Comparison of ENCODE assay signal across 15 mouse cellular contexts in genomic region chr6:29859344-29859743, GRCm38 (mm10). TPM values are rescaled to one million over a fixed set of nuclear protein-coding genes. Genes with fewer than 3 reads are reported as not detected.
DNase-seq lines count a peak whose midpoint lies in the region; ATAC-seq and TF ChIP-seq lines count a peak whose summit lies in the region.
"Had no signal": no experiment of that assay in that cellular context is flagged by ENCODE, and none has a peak within 500 bp of the region (broad histone marks: within the 10 kb centered on the region; RNA-seq: fewer than 3 reads in every experiment).

No protein-coding gene starts in this region.

- no peak overlapping the region for H3K27ac ChIP-seq in kidney, embryonic 14.5 days (ENCODE audit: low read depth, low read length)
- 0 out of 2 replicates have a peak overlapping the region, but pooled peaks have one; percentile 42 for H3K27ac ChIP-seq in olfactory bulb, adult 2 months (ENCODE audit: insufficient read depth, low read depth, low read length)
- H3K27ac ChIP-seq: embryonic facial prominence, embryonic 13.5 days; hindbrain, embryonic 13.5 days; left cerebral cortex, adult 2 months had no signal

- no peak overlapping the region for H3K4me3 ChIP-seq in kidney, embryonic 14.5 days (ENCODE audit: low read length)
- H3K4me3 ChIP-seq in olfactory bulb, adult 2 months (ENCODE audit: insufficient read depth, low read depth, low read length): no peak overlapping the region
- H3K4me3 ChIP-seq: embryonic facial prominence, embryonic 13.5 days; hindbrain, embryonic 13.5 days; left cerebral cortex, adult 2 months; megakaryocyte, embryonic 14.5 days had no signal

- H3K9ac ChIP-seq in kidney, embryonic 14.5 days (ENCODE audit: low read depth, low read length): no peak overlapping the region
- H3K9ac ChIP-seq: embryonic facial prominence, embryonic 13.5 days; hindbrain, embryonic 13.5 days had no signal

- H3K9me3 ChIP-seq in kidney, embryonic 14.5 days (ENCODE audit: control insufficient read depth, low read length): no peaks in the 10 kb centered on the region
- H3K9me3 ChIP-seq: embryonic facial prominence, embryonic 13.5 days; hindbrain, embryonic 13.5 days had no signal

- no peaks in the 10 kb centered on the region for H3K36me3 ChIP-seq in kidney, embryonic 14.5 days (ENCODE audit: control insufficient read depth, insufficient read depth, low read length)
- H3K36me3 ChIP-seq: embryonic facial prominence, embryonic 13.5 days; hindbrain, embryonic 13.5 days had no signal

- TF ChIP-seq CTCF in olfactory bulb, adult 2 months (IDR thresholded peaks at IDR 0.05; ENCODE audit: insufficient read depth, low read depth, low read length): no peak

- H3K4me2 ChIP-seq in kidney, embryonic 14.5 days (replicated peaks; ENCODE audit: low read depth, low read length): no peak overlapping the region
- H3K4me2 ChIP-seq: embryonic facial prominence, embryonic 13.5 days; hindbrain, embryonic 13.5 days had no signal

- 62% methylated on average over 4 of the region's 4 CpGs for WGBS in kidney, embryonic 14.5 days
- 67% methylated on average over 4 of the region's 4 CpGs for WGBS in olfactory bulb, adult 2 months

- TF ChIP-seq POLR2A in olfactory bulb, adult 2 months (IDR thresholded peaks at IDR 0.05; ENCODE audit: insufficient read depth, low read depth, low read length): no peak

- peak; percentile 59 for DNase-seq in kidney, adult 11 months
- peak; percentile 73 for DNase-seq in kidney, adult 9 months
- peak; percentile 31 to 49 for DNase-seq in kidney, postnatal 36 days
- no peak for DNase-seq in thymus, postnatal 36 days
- DNase-seq in cerebellum, adult 9-11 months: no peak
- DNase-seq: cerebellum, adult 9-10 months; gastrocnemius, postnatal 36 days; right cerebral cortex, adult 18-20 months had no signal

- H3K27me3 ChIP-seq in kidney, embryonic 14.5 days (ENCODE audit: control insufficient read depth, insufficient read depth, low read length): no peaks in the 10 kb centered on the region
- H3K27me3 ChIP-seq: embryonic facial prominence, embryonic 13.5 days; hindbrain, embryonic 13.5 days had no signal

- no peak; the same call in 1 of the 2 replicates for ATAC-seq in kidney, embryonic 14.5 days (ENCODE audit: low FRiP score, low TSS enrichment)
- ATAC-seq: midbrain, embryonic 16.5 days had no signal

- no peaks in the 10 kb centered on the region; the same call in 1 of the 2 replicates for H3K4me1 ChIP-seq in kidney, embryonic 14.5 days (ENCODE audit: control insufficient read depth, insufficient read depth, low read length)
- peaks cover 8% of the 10 kb centered on the region for H3K4me1 ChIP-seq in olfactory bulb, adult 2 months (ENCODE audit: control insufficient read depth, insufficient read depth, low read length)
- H3K4me1 ChIP-seq: embryonic facial prominence, embryonic 13.5 days; hindbrain, embryonic 13.5 days; megakaryocyte, embryonic 14.5 days had no signal

RNA-seq across cellular contexts. Expression of gene Strip2, which starts 57.5 kb away (rescaled TPM):
- 0.87 and 0.99 TPM in 2 replicates for polyA plus RNA-seq in kidney, embryonic 14.5 days (2014; fragmentation: Nextera tagmentation; extraction: Ambion mirVana)
- not detected in 2 replicates for polyA plus RNA-seq in olfactory bulb, adult 2 months (2012; ENCODE audit: insufficient read depth, insufficient read length, low replicate concordance, missing spikeins)

Comparison
In these comparisons a context has a peak if more than half of its experiments do, and no peak if none do; other contexts are left out.
1. DNase-seq: peak in kidney, adult 11 months (single experiment), kidney, adult 9 months (single experiment) and kidney, postnatal 36 days (2 of 2); none in thymus, postnatal 36 days (0 of 2) and cerebellum, adult 9-11 months (single experiment).